Mouse (Mus musculus) bone marrow, adult 2 months (tissue): Measurements from ENCODE around the gene Arid1a.
"Not testable (repeated sequence)": the region's sequence is repeated elsewhere in the genome, so short reads cannot be mapped to it uniquely, and the experiment has no call there.

Experiments
- CTCF ChIP-seq: fragments of 200-500 bp; IDR thresholded peaks from 2 replicates; pipeline ENCODE4 v1.5.1; 2011; ENCODE audit warnings: low read length, control low read depth; ENCODE audit not compliant: control insufficient read depth, insufficient read depth
- POLR2A ChIP-seq: fragments of 200-500 bp; IDR thresholded peaks from 2 replicates; pipeline ENCODE4 v1.6.1; 2011; ENCODE audit warnings: low read depth, mild to moderate bottlenecking, control low read depth, low read length, borderline replicate concordance; ENCODE audit not compliant: control insufficient read depth

DNA sequence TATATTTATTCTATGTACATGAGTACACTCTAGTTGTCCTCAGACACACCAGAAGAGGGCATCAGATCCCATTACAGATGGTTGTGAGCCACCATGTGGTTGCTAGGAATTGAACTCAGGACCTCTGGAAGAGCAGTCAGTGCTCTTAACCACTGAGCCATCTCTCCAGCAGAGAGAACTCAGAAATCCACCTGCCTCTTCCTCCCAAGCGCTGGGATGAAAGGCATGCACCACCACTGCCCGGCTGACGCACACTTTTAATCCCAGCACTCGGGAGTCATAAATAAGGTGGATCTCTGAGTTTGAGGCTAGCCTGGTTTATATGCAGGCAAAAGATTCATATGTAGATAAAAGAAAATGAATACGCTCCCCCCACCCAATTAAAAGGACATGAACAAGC lies 107.1 kb downstream of the Arid1a start:
- not testable (repeated sequence) for TF ChIP-seq CTCF, POLR2A
